Mouse (Mus musculus): ENCODE results near the gene Cyp2u1.

DNA sequence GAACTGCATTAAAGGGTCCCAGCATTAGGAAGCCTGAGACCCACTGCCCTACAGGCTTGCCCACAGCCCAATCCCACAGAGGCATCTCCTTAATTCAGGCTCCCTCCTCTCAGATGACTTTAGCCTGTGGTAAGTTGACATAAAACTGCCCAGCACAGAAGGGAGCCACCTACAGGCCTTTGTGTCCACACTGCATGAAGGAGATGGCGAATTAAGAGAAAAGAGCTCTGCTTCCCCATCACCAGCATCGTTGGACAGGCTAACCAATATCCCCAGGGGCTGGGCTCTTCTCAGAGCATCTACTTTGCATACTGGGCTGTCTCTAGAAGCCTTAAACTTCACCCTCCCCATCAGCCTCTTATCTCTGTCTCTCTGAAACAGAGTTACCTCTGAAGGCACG is 8.5 kb downstream of the Cyp2u1 start:
- TF ChIP-seq CTCF (IDR thresholded peaks at IDR 0.05; ENCODE audit: low read depth) (peak; percentile 43; the same call in 1 of the 2 replicates), EP300 (optimal IDR thresholded peaks at IDR 0.05) (no peak)

Measured in stomach, postnatal 0 days (tissue).